Mouse (Mus musculus) thymus, postnatal 36 days (tissue): ENCODE measurements around the gene Slc22a3.

Source experiments
- DNase-seq, 2 experiments: peaks; one replicate each; pipeline ENCODE4 v3.0.0; 2022; ENCODE audit warnings: mixed read lengths in 2 of 2

The Slc22a3 gene

DNA sequence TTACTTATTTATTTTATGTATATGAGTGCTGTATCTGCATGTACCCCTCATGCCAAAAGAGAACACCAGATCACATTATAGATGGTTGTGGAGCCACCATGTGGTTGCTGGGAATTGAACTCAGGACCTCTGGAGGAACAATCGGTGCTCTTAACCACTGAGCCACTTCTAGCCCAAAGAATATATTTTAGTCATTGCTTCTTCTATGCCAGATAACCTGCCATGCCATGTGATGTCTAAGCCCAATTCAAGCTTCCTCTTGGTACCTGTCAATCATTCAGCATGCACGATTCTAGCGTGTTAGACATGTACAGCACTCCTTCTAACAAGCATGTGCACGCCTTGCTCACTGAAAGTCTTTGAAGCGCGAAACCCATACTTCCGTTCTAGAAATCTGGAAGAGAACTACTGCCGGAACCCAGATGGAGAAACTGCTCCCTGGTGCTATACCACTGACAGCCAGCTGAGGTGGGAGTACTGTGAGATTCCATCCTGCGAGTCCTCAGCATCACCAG is 111.3 kb downstream of the Slc22a3 start:
- DNase-seq = no peak

DNA sequence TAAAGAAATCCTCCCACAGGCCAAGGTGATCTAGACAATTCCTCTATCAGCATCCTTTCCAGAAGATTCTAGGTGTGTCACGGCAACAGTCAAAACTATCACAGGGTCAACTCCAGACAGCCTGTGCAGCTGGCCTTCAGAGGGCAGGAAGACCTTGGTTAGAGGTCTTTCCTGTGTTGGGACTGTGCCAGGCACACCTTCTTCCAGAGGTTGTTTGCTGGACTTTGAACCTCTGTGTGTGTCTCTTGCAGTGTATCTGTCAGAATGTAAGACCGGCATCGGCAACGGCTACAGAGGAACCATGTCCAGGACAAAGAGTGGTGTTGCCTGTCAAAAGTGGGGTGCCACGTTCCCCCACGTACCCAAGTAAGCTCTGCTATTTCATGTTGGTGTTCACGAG is 119.3 kb downstream of the Slc22a3 start:
- no peak for DNase-seq

DNA sequence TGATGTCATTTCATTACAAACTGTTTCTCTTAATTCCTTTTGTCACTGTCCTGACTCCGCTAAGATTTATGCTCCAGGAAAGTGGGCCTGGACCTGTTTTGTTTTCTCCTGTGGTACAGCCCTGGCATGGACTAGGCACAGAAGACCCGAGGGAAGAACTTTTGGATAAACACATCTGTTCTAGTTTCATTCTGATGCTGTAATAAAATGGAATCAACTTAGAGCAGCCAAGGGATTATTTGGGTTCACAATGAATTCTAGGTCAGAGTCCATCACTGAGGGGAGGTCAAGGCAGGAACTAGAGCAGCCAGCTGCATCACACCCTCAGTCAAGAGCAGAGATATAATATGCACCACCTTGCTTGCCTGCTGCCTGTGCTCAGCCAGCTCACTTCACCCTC is 119.7 kb downstream of the Slc22a3 start:
- DNase-seq = no peak

DNA sequence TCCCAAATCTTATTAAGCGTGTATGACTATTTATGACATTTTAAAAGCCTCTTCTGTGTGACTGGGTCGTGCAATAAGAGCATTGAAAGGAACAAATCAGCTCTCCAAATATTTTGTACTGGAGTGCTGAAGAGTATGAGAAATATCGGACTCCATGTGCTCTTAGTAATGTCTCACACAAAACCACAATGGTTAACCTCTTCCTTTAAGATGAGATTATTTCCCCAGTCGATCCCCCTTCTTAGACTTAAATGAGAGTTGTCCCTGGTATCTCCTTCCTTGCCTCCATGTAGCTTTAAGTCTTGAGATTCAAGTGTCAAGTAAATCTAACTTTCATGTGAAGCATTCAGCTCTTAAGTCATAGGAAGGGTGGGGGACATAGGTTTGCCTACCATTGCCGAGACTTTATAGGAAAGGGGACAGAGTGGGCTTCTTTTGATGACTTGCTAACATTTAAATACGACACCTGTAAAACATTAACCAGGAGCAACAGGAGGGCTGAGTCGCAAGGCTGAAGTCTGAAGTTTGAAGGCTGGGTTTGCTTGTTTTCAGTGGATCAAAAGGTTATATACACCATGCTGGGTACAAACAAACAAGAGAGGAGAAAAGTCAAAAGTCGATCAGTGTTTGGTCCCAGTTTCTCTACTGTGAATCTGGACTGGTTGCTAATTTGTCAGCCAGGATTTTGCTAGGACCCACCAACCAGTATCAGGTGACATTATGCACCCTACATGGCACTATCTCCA is 122.3 kb downstream of the Slc22a3 start:
- DNase-seq = no peak

DNA sequence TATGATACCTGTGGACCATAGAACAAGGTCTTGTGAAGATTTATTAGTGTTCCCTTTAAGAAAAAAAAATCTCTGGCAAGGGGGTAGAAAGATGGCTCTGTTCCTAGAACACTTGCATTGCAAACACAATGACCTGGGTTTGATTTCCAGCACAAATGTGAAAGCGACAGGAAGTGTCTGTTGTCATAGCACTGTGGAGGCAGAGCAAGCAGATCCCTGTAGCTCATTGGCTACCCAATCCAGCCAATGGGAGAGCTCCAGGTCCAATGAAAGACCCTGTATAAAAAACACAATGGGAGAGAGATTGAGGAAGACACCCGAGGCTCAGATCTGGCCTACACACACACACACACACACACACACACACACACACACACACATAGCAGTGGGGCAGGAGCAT is 125.0 kb downstream of the Slc22a3 start:
- no peak for DNase-seq

GRCm38 (mm10) chr17:12381579-12381978 is 125.9 kb downstream of the Slc22a3 start:
- no peak for DNase-seq

DNA sequence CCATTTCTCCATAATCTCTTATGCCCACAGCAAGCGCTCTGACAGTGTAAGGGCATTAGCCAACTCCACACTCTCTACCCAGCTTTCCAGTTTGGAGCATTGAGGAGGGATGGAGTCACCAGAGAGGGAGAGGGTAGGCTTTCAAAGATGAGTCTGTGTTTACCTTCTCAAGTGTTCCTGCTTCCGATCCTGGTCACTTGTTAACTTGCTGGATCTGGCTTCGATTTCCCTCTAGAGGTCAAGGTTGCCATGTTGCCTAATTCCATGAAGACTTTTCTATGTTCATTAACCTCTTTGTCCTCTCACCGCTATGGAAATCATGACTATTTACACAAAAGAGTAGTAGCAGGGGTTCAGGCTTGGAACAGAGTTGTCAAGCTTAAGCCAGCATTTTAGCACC is 127.2 kb downstream of the Slc22a3 start:
- DNase-seq = no peak

DNA sequence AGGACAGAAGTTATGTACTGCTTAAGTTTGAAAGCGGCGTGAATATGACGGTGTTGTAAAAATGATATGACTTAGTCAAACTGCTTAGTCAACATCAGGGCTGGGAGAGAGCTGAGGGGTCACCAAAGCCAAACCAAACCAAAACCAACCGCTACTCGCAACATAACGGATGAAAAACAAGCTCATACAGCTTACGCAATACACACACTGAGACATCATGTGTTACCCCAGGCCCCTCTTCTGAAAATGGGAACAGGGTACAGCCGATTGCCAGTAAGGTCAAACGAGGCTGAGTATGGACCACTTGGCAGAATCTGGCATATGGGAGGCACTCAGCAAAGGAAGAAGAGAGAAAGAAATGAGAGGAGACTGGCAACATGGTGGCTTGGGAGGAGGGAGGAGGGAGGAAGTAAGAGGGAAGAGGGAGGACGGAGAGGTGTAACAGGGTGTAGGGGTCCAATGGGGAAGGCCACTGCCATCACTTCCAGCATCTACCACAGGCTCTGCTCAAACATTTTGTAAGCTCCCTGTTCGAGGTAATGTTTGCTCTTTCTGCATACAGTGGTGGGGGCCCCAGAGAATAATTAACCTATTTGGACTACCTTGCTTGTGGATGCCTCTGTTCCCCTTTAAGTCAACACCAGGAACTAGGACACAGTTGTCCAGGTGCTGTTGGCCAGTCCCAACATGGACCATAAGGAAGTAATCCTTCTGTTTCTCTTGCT is 129.4 kb downstream of the Slc22a3 start, which contains the start of gene Plg:
TSS of gene Plg (plus strand) at position 628 of the 725 bp plus-strand sequence.
- no peak for DNase-seq

- DNase-seq = no peak
Measured at GRCm38 (mm10) chr17:12373601-12374144, 133.8 kb downstream of the Slc22a3 start.

DNA sequence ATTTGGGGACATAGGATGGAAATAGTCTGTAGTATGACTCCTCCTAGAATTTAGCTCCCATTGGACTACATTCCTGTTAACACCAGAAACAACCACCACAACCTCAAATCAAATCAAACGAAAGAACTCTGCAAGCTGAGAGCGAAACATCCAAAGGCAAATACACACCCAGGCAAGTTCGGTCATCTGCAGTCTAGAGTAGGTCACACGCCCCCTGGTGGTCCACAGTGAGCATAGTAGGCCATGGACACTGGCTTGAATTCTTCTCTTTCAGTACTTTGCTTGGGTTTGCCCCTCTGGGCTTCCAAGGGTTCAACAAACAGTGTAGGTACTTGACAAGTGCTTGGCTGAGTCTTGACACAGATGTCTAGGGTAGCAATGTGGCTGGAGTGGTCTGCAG is 135.5 kb downstream of the Slc22a3 start:
- DNase-seq = peak; percentile 64 to 71

- peak; percentile 13 to 30 for DNase-seq
Measured at GRCm38 (mm10) chr17:12371310-12371925, 136.1 kb downstream of the Slc22a3 start.

DNA sequence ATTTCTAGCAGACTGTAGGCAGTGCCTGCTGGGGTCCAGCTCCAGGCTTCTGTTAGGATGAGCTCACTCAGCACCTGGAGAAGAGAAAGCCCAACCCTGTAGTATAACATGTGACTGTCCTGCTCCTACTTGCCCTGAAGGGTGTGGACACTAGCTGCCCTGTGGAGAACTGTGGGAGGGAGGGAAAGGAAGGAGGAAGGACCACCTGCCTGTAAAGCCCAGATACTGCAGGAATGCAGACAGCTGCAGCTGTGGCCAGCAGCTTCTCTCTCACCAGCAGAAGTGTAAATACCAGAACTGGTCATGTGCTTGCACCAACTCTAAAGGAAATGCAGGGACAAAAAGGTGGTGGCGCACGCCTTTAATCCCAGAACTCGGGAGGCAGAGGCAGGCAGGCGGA is 137.2 kb downstream of the Slc22a3 start:
- no peak for DNase-seq

DNA sequence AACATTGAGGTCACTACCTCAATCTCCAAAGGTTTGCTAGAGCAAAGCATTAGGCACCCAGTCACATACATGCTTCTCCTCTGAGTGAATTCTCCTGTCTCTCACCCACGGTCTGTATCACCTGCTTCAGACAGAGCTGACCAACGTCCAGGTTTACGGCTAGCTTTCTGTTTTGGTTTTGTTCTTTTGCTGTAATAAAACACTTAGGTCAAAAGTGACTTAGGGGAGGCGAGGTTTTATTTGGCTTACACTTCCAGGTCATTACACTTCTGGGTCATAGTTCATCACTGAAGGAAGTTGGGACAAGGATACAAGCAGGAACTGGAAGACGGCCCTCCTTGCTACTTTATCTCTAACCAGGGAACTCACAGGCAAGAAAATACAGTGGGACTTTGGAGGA is 138.1 kb downstream of the Slc22a3 start:
- DNase-seq = no peak
